Mouse (Mus musculus) splenic B cell, adult 2 months (primary cell): ENCODE data around the gene Tarsl2.

Source experiments
- DNase-seq: peaks from one replicate; pipeline ENCODE4 v3.0.0-alpha.2; 2011; ENCODE audit warnings: low read depth, low spot score
- H3K27me3 ChIP-seq: 2 replicates; pipeline ENCODE4 v1.6.1; 2012; ENCODE audit warnings: mild to moderate bottlenecking, low read length, moderate library complexity, mixed read lengths; ENCODE audit not compliant: control insufficient read depth, poor library complexity, insufficient read depth, severe bottlenecking
- H3K36me3 ChIP-seq: 2 replicates; pipeline ENCODE4 v1.6.1; 2012; ENCODE audit warnings: mild to moderate bottlenecking, low read length, moderate library complexity, mixed read lengths; ENCODE audit not compliant: control insufficient read depth, poor library complexity, insufficient read depth, severe bottlenecking

Gene Tarsl2

GRCm38 (mm10) chr7:65644643-65645351, at the start of gene Tarsl2:
Gene Tarsl2, plus strand, starts transcription at chr7:65644898.
- DNase-seq, result peak; percentile 98
- Histone ChIP-seq H3K27me3 (no peaks in the 10 kb centered on the region), H3K36me3 (no peaks in the 10 kb centered on the region)

- Histone ChIP-seq H3K27me3 (no peaks in the 10 kb centered on the region; the same call in 1 of the 2 replicates), H3K36me3 (no peaks in the 10 kb centered on the region)
- no peak for DNase-seq
Observed at GRCm38 (mm10) chr7:65606124-65606523, 38.6 kb upstream of the Tarsl2 start.

- Histone ChIP-seq H3K27me3 (no peaks in the 10 kb centered on the region; the same call in 1 of the 2 replicates), H3K36me3 (no peaks in the 10 kb centered on the region)
Observed at GRCm38 (mm10) chr7:65607003-65607402, 37.7 kb upstream of the Tarsl2 start.

GRCm38 (mm10) chr7:65610171-65610570, 34.5 kb upstream of the Tarsl2 start:
- Histone ChIP-seq H3K27me3 (no peaks in the 10 kb centered on the region; the same call in 1 of the 2 replicates), H3K36me3 (no peaks in the 10 kb centered on the region)
- DNase-seq, result no peak

More at GRCm38 (mm10) chr7:65607003-65607402, 37.7 kb upstream of the Tarsl2 start:
- no peak for DNase-seq

- Histone ChIP-seq H3K27me3 (no peaks in the 10 kb centered on the region; the same call in 1 of the 2 replicates), H3K36me3 (no peaks in the 10 kb centered on the region)
- DNase-seq, result no peak
Observed at GRCm38 (mm10) chr7:65610673-65611072, 34.0 kb upstream of the Tarsl2 start.

DNA sequence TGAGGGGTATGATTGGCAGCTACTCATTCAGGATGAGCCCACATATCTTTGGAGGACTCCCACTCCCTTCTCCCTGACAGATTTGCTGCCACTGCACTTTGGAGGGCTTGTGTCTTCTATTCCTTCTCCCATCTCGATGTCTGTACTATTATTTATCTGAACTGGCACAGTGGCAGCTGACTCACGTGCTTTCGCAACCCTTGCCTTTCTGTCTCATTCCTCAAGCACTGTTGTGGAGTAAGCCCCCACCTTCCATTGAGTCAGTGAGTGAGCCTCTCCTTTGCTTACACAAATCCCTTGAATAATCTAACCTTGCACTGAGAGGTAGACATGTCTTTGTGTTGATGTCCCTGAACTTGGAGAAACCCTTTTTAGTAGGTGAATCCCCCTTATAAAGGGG, 33.4 kb upstream of the Tarsl2 start:
- no peak for DNase-seq
- no peaks in the 10 kb centered on the region; the same call in 1 of the 2 replicates for H3K27me3 ChIP-seq
- no peaks in the 10 kb centered on the region for H3K36me3 ChIP-seq

DNA sequence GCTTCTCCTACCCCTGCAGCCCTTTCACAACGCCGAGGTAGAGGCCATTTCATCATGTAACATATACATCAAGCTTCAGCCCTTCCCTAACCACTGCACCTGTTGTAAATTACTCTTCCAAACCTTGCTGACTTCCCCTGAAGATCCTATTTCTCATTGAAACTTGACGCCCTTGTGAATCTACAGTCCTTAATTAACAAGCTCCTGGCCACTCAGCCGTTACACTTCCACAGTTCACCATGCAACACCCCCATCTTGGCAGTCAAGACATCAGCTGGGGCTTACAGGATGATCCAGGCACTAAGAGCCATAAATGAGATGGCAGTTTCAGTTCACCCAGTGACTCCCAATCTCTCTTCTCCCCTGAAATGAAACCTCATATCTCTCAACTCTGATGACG, 31.0 kb upstream of the Tarsl2 start:
- no peaks in the 10 kb centered on the region; the same call in 1 of the 2 replicates for H3K27me3 ChIP-seq
- no peak for DNase-seq
- no peaks in the 10 kb centered on the region for H3K36me3 ChIP-seq

- H3K27me3 ChIP-seq, result no peaks in the 10 kb centered on the region
- no peak for DNase-seq
Observed at GRCm38 (mm10) chr7:65618751-65619150, 25.9 kb upstream of the Tarsl2 start.

GRCm38 (mm10) chr7:65620746-65621145, 24.0 kb upstream of the Tarsl2 start:
- Histone ChIP-seq H3K27me3 (no peaks in the 10 kb centered on the region), H3K36me3 (no peaks in the 10 kb centered on the region)
- no peak for DNase-seq

More at GRCm38 (mm10) chr7:65618751-65619150, 25.9 kb upstream of the Tarsl2 start:
- no peaks in the 10 kb centered on the region for H3K36me3 ChIP-seq

DNA sequence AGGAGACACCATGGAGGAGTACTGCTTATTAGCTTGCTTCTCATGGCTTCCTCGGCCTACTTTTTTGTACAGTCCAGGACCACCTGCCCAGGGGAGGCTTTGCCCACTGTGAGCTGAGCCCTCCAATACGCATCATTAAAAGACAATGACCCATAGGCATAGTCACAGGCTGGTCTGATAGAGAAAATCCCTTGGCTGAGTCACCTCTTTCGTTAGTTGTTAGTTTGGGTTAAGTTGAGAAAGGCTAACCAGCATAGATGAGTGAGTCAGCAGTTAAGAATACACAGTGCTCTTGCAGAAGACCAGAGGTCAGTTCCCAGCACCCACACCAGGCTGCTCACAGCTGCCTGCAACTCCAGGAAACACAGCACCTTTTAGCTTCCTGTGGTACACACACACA, 21.4 kb upstream of the Tarsl2 start:
- no peak for DNase-seq
- Histone ChIP-seq H3K27me3 (no peaks in the 10 kb centered on the region), H3K36me3 (no peaks in the 10 kb centered on the region)

- peaks cover 1% of the 10 kb centered on the region; the same call in 1 of the 2 replicates for H3K27me3 ChIP-seq
- H3K36me3 ChIP-seq, result no peaks in the 10 kb centered on the region
- no peak for DNase-seq
Observed at GRCm38 (mm10) chr7:65625528-65625927, 19.2 kb upstream of the Tarsl2 start.

- DNase-seq, result no peak
- H3K27me3 ChIP-seq, result peaks cover 1% of the 10 kb centered on the region; the same call in 1 of the 2 replicates
- H3K36me3 ChIP-seq, result no peaks in the 10 kb centered on the region
Observed at GRCm38 (mm10) chr7:65629846-65630245, 14.9 kb upstream of the Tarsl2 start.

DNA sequence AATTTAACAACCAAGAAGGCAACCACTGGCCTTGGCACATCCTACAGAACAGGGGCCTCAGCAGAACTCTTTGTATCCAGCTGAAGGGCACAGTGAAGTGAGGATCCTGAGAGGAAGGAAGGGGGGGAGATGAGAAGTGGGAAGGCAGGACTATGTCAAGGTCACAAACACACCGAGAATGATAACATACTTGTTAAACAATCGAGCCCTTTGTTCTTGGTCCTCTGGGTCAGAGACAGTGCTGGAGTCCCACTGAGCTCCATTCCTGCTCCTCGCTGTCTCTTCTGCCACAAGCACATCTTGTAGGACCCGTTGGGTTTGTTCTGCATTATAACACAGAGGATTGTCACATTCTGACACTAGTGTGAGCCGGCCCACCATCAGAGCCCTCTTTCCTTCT, 14.0 kb upstream of the Tarsl2 start:
- Histone ChIP-seq H3K36me3 (no peaks in the 10 kb centered on the region), H3K27me3 (peaks cover 1% of the 10 kb centered on the region; the same call in 1 of the 2 replicates)
- no peak for DNase-seq

DNA sequence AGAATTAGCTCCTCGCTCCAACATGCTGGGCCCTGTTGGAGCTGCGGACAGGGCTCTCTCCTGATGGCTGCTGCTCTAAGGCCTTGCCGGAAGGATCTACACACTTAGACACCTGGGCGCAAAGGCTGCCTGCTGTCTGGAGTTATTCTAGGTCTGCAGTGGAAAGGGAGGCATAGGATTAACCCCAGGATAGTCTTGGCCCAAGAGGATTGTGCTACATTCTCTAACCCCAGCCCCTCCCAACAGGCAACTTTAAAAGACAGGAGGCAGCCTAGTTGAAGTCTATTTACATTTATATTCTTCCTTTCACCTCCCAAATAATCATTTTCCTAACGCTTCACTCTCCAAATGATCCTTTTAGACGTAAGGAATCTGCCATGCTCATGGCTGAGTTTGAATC, 8.9 kb upstream of the Tarsl2 start:
- no peaks in the 10 kb centered on the region for H3K27me3 ChIP-seq
- H3K36me3 ChIP-seq, result no peaks in the 10 kb centered on the region
- DNase-seq, result no peak

DNA sequence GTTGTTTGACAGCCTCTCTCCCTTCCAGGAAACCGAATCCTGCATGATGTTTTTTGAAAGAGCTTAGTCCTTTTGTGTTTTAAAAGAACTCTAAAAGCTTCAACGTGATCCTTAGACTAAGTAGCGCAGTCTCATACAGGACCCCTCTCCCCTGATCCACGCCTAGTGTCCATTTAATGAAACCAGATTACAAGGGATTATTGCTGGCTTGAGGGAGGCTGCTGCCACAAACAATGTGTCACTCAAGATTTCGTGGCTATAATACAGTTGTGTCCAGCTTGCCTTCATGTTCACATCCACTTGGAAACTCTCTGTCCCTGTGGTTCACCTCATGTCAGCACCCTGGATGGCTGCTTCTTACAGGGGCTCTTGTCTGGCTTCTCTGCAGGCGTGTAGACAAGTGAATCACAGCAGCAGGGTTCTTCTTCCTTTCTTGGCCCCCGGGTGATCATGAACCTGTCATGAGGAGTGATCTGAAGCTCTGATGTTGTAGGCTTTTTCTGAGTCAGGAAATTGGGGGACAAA, 8.3 kb upstream of the Tarsl2 start:
- H3K36me3 ChIP-seq, result no peaks in the 10 kb centered on the region
- no peaks in the 10 kb centered on the region for H3K27me3 ChIP-seq
- no peak for DNase-seq
